ENCODE assay signal across 8 mouse cellular contexts in the genomic region with DNA sequence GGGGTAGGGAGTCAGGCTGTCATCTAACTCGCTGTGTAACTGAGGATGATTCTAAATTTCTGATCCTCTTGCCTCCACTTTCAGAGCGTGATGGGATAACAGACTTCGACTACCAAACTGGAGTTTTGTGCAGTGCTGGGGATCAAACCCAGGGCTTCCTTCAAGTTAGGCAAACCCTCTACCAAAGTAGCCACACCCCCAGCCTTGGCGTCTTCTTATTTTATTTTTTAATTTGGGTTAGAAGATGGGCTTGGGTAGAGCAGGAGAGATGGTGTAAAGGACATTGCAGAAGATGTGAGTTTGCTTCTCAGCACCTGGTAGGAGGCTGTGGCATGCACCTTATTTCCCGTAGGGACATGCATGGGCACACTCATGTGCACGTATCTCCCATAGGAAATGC. TPM values are rescaled to one million over a fixed set of nuclear protein-coding genes. Genes with fewer than 3 reads are reported as not detected.
DNase-seq lines count a peak whose midpoint lies in the region; ATAC-seq and TF ChIP-seq lines count a peak whose summit lies in the region.

No protein-coding gene starts in this region.

- no peak for TF ChIP-seq CTCF in G1E (IDR thresholded peaks at IDR 0.05; ENCODE audit: low read depth, low read length)

- WGBS in heart, embryonic 11.5 days (ENCODE audit: insufficient replicate concordance): 33% methylated on average over 6 of the region's 6 CpGs
- WGBS in hindbrain, embryonic 11.5 days: 43% methylated on average over 6 of the region's 6 CpGs

- peak overlapping the region; percentile 74 for H3K4me2 ChIP-seq in heart, embryonic 11.5 days
- H3K4me2 ChIP-seq in hindbrain, embryonic 11.5 days (replicated peaks; ENCODE audit: low read depth, low read length): peak overlapping the region; percentile 62

- ATAC-seq in heart, embryonic 11.5 days (replicated peaks; ENCODE audit: insufficient number of reproducible peaks, low FRiP score, low TSS enrichment): no peak
- ATAC-seq in G1E (ENCODE audit: extremely low read depth, insufficient number of reproducible peaks, low FRiP score, poor library complexity, severe bottlenecking): no peak
- no peak; the same call in 1 of the 2 replicates for ATAC-seq in hindbrain, embryonic 11.5 days (ENCODE audit: low FRiP score)

- H3K9ac ChIP-seq in heart, embryonic 11.5 days (ENCODE audit: low read depth, low read length): peak overlapping the region; percentile 83; the same call in 1 of the 2 replicates
- H3K9ac ChIP-seq in hindbrain, embryonic 11.5 days (ENCODE audit: low read depth, low read length): peak overlapping the region; percentile 66

- intact Hi-C loops in heart, postnatal 25 days (cut with DNase I): loop anchor here (5.0 kb wide), 3 partner anchors 78 to 798 kb away; partner anchors contain the start of gene Washc4
- intact Hi-C loops in gastrocnemius, postnatal 14 days (cut with DNase I; ENCODE audit: low total_unique reads): no loop called here

- H3K36me3 ChIP-seq in heart, embryonic 11.5 days (ENCODE audit: control insufficient read depth, insufficient read depth, low read length): no peaks in the 10 kb centered on the region
- H3K36me3 ChIP-seq in G1E (replicated peaks): no peaks in the 10 kb centered on the region
- no peaks in the 10 kb centered on the region for H3K36me3 ChIP-seq in hindbrain, embryonic 11.5 days (ENCODE audit: control insufficient read depth, insufficient read depth, low read length)

- peak overlapping the region; percentile 59; the same call in 1 of the 2 replicates for H3K27ac ChIP-seq in heart, embryonic 11.5 days (ENCODE audit: low read depth, low read length)
- H3K27ac ChIP-seq in hindbrain, embryonic 11.5 days (ENCODE audit: low read depth, low read length): peak overlapping the region; percentile 72; the same call in 1 of the 2 replicates

- DNase-seq in heart, postnatal 25 days (ENCODE audit: low spot score): no peak
- DNase-seq in G1E (ENCODE audit: low spot score): no peak
- peak; percentile 22 for DNase-seq in hindbrain, embryonic 11.5 days (ENCODE audit: low spot score)
- peak; percentile 28 for DNase-seq in lung, postnatal 10 days
- DNase-seq in gastrocnemius, postnatal 14 days: no peak
- no peak for DNase-seq in urinary bladder, adult 18-20 months (ENCODE audit: low spot score in 2 of 2)
- no peak for DNase-seq in ovary, postnatal 14 days (ENCODE audit: low spot score)

- H3K27me3 ChIP-seq in heart, embryonic 11.5 days (ENCODE audit: control insufficient read depth, insufficient read depth, low read length): no peaks in the 10 kb centered on the region
- H3K27me3 ChIP-seq in G1E (ENCODE audit: insufficient read depth, low read length): peaks cover 51% of the 10 kb centered on the region
- no peaks in the 10 kb centered on the region for H3K27me3 ChIP-seq in hindbrain, embryonic 11.5 days (ENCODE audit: control insufficient read depth, insufficient read depth, low read length)

- peaks cover 31% of the 10 kb centered on the region for H3K4me1 ChIP-seq in heart, embryonic 11.5 days (ENCODE audit: control insufficient read depth, insufficient read depth, low read length)
- peaks cover 36% of the 10 kb centered on the region for H3K4me1 ChIP-seq in G1E (ENCODE audit: insufficient read depth, low read depth, low read length)
- peaks cover 3% of the 10 kb centered on the region; the same call in 1 of the 2 replicates for H3K4me1 ChIP-seq in hindbrain, embryonic 11.5 days (replicated peaks; ENCODE audit: control insufficient read depth, insufficient read depth, low read length)

- H3K4me3 ChIP-seq in heart, embryonic 11.5 days (ENCODE audit: low read depth, low read length): peak overlapping the region; percentile 79
- H3K4me3 ChIP-seq in G1E (ENCODE audit: low read depth, low read length): peak overlapping the region; percentile 71; the same call in 1 of the 2 replicates
- H3K4me3 ChIP-seq in hindbrain, embryonic 11.5 days (ENCODE audit: low read depth, low read length): peak overlapping the region; percentile 53

- H3K9me3 ChIP-seq in heart, embryonic 11.5 days (replicated peaks; ENCODE audit: control insufficient read depth, low read length): no peaks in the 10 kb centered on the region
- H3K9me3 ChIP-seq in G1E (replicated peaks): no peaks in the 10 kb centered on the region
- H3K9me3 ChIP-seq in hindbrain, embryonic 11.5 days (ENCODE audit: control insufficient read depth, low read length): no peaks in the 10 kb centered on the region

RNA-seq across cellular contexts. Expression of gene Appl2, which starts 0.5 kb away (rescaled TPM):
- polyA plus RNA-seq in heart, embryonic 11.5 days (2014; fragmentation: Nextera tagmentation; extraction: Ambion mirVana): 25.2 and 28.9 TPM in 2 replicates
- 10 to 100 TPM; 32.5 to 34.6 TPM for total RNA-seq in heart, postnatal 25 days (2021)
- total RNA-seq in G1E (2014; fragmentation: Nextera tagmentation) (11.1 and 12.0 TPM in 2 replicates), G1E (2017) (14.2 and 15.7 TPM in 2 replicates)
- polyA plus RNA-seq in G1E (2012): 23.3 and 26.3 TPM in 2 replicates
- polyA plus RNA-seq in hindbrain, embryonic 11.5 days (2014; fragmentation: Nextera tagmentation; extraction: Ambion mirVana): 32.0 and 38.5 TPM in 2 replicates
- total RNA-seq in gastrocnemius, postnatal 14 days (2021): 10 to 100 TPM; 14.2 to 15.8 TPM

Comparison
In these comparisons a context has a peak if more than half of its experiments do, and no peak if none do; other contexts are left out.
1. DNase-seq: peak in hindbrain, embryonic 11.5 days (single experiment) and lung, postnatal 10 days (single experiment); none in heart, postnatal 25 days (single experiment), G1E (single experiment), gastrocnemius, postnatal 14 days (single experiment), urinary bladder, adult 18-20 months (0 of 2) and ovary, postnatal 14 days (single experiment).
2. Peak in every context shown above with its lines, with median percentiles within 50 percentile points of each other: H3K4me3 ChIP-seq.